Mouse (Mus musculus) heart, postnatal 14 days (tissue): ENCODE data around the gene Usp27x. TPM values are rescaled to one million over a fixed set of nuclear protein-coding genes. Genes with fewer than 3 reads are reported as not detected.

Experiments used
- DNase-seq, 2 experiments: peaks; one replicate each; pipeline ENCODE4 v3.0.0; 2021 to 2022
- intact Hi-C: fragments of 180-260 bp; cut with DNase I; formaldehyde crosslinking; loops from one replicate; pipeline ENCODE4 v1.15.1; 2025
- long read RNA-seq, 2 experiments: library from polyadenylated mRNA; stranded (forward); transcript quantifications; one replicate each; pipeline ENCODE4 v2.0.0; 2021
- total RNA-seq, 2 experiments: library from RNA; stranded (reverse); gene quantifications; 2 replicates each; pipeline ENCODE4 v1.2.3; 2021

The Usp27x gene
- total RNA-seq, result under 1 TPM; 0.53 to 0.95 TPM
- long read RNA-seq, experiment 1, result 0 reads
- long read RNA-seq, experiment 2, partial matches to known transcripts, result 0 of 1 reads
- long read RNA-seq, experiment 2, other reads (novel, unspliced or antisense), result 0 of 1 reads

DNA sequence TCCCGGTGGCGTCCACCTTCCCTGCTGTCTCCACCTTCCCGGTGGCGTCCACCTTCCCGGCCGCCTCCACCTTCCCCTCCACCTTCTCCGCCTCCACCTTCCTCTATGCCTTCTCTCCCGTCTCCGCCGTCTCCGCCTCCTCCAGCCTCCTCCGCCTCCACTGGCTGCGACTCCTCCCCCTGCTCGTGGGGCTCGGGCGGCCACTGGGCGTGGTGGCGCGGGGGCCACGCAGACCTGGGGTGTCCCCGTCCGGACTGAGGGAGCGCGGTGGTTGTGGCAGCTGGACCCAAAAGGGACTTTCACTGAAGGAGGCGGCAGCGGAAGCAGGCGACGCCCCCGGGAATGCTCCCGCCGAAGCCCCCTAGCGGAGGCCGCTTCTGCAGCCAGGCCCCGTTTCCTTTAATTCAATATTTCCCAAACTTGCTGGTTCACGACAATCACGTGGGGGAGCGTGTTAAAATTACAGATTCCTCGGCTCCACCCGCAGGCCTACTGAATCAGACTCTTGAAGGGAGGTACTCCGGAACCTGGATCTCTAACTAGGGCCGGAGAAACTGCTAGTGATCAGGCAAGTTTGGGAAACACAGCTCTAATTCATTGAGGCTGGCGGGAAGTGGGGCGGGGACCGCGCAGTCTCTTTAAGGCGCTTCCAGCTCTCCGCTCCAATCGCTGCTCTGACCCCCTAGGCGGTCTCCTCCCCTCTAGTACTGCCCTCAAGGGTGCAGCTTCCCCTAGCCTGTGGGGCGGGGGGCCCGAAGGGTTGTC is at the start of gene Usp27x:
Usp27x (minus strand) TSS at position 115 of the 765 bp plus-strand sequence.
- peak; percentile 69 to 71 for DNase-seq
- intact Hi-C loops, result no loop called here

DNA sequence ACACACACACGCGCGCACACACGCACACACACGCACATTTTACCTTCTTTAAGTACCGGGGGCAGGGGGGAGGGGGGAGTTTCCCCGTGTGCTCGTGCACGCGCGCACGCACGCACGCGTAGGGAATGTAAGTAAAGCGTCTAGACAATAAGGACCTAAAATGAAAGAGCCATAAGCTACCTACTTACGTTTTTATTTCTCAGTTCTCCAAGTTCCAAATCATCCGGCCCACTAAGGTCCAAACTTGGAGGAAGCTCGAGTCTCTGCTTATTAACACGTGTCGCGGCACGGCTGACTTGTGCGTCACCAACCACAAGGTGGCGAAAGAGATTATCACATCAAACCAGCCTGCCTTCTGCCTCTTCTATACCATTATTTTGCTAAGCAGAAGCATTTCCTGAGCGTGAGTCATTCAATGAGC is 47.1 kb upstream of the Usp27x start:
- peak; percentile 55 to 70 for DNase-seq
- intact Hi-C loops, result loop anchor here (2.0 to 5.0 kb wide), 2 partner anchors 40 to 224 kb away; no protein-coding TSS in a partner anchor

DNA sequence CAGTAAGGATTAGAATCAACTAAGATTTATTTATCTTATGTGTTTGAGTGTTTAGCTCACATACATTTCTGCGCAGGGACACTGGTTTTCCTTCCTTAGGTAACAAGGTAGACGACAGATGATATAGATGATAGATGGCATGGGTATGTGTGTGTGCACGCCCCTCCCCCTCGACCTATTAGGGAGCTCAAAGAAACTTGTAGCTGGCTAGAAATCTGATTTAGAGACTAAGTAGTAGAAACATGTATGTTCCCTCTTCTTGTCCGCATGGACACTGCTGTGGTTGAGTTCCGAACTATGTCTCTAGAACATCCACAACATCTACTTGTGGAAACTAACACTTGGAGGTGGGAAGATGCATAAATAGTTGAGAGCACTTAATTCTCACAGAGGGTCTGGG is 46.5 kb upstream of the Usp27x start:
- no peak for DNase-seq
- intact Hi-C loops, result loop anchor here (2.0 to 5.0 kb wide), 2 partner anchors 40 to 225 kb away; no protein-coding TSS in a partner anchor

DNA sequence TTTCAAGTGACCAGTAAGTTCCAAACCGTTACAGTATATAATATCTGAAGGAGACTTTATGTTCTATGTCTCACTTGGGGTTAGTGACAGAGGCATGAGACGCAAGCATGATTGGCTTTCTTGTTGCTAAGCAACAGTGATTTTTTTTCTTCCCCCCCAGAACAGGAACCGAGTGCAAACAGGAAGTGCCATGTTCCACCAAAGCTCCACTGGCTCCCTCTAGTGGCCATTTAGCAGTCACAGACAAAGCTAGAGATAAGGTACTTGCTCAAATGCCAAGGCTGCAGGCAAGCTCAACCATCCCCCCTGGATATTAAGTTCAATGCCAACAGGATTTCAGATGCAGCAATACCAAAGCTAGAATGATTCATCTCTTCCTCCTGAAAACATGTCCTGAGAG is 45.4 kb upstream of the Usp27x start:
- intact Hi-C loops, result loop anchor here (1.0 to 5.0 kb wide), 2 partner anchors 39 to 99 kb away; no protein-coding TSS in a partner anchor
- peak; percentile 48 to 77 for DNase-seq

DNA sequence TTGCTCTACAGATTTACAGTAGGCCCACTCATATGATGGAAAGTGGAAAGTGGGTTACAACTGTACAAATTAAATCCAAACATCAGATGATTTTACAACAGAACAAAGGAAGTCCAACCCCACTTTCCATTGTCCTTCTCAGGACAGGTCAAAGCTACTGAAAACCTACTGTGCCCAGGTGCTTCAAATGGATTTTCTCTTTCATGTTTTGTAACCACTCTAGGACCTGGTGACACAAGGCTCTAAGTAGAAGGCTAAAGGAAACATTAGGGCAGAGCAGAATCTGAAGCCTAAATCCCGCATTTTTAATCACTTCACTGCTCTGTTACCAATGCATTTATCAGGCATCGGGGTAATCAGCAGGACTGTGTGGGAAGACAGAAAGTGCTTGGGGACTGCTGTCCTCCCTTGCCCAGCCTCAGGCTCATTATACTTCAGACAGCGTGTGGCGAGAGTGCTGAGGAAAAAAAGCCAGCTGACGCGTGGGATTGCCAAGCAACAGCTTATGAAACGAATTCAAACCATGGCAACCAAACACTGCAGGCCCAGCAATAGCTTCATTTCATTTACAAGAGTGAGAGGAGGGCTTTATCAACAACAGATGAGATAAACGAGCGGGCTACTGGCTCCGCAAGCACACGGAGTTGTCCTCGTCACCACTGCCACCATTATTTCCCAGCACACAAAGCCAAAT is 40.7 kb upstream of the Usp27x start:
- DNase-seq, result peak; percentile 29 to 53
- intact Hi-C loops, result loop anchor here (10.0 kb wide), 1 partner anchor 492 kb away; no protein-coding TSS in a partner anchor

DNA sequence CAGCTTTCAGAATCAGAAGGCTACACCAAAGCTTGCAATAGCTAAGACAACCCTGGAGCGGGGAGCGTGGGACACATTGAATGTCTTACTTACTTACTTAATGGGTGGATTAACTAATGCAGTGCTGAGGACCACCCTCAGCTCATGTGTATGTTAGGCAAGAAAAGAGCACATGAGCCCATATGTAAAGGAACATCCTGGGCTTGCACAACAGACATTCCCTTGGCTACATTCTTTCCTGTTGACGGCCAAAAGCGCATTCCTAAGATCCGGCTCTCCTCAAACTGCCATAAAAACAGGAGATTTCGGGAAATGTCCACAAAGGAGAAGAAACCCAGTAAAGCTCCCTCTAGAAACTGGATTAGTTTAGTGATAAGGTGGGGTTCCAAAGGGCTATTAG is 39.7 kb upstream of the Usp27x start:
- DNase-seq, result no peak
- intact Hi-C loops, result loop anchor here (10.0 kb wide), 1 partner anchor 491 kb away; no protein-coding TSS in a partner anchor

DNA sequence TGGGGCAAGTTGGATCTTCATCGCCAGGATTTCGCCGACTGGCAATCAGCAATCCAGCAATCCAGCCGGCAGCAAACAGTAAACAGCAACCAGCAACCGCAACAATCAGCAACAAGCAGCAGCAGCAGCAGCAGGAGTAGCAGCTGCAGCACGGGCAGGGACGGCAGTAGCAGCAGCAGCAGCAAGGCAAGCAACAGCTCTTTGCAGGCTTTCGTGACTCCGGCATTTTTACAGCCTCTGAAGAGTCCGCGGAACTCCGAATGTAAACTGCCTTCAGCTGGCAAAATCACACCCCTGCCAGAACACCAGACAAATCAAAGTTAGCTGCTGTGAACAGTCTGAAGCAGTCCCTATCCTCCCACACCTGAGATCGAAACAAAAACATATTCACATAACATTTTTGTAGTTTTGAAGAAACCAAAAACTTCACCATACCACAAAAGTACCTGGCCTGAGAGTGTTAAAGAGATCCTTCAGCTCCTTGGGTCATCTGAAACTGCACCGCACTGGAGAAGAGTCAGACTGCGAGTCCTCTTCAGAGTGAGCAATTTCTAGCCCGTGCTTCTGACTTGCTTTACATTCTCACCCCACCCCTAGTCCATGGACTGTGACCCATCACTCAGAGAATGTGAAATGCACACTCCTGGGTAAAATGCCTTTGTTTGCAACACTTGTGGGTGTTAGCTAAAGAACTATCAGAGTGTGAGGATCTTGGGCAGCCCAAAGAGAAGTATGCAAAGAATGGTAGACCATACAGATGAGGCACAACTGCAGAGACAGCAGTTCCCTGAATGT is 36.8 kb upstream of the Usp27x start:
- intact Hi-C loops, result loop anchor here (10.0 kb wide), 1 partner anchor 488 kb away; no protein-coding TSS in a partner anchor
- no peak for DNase-seq

DNA sequence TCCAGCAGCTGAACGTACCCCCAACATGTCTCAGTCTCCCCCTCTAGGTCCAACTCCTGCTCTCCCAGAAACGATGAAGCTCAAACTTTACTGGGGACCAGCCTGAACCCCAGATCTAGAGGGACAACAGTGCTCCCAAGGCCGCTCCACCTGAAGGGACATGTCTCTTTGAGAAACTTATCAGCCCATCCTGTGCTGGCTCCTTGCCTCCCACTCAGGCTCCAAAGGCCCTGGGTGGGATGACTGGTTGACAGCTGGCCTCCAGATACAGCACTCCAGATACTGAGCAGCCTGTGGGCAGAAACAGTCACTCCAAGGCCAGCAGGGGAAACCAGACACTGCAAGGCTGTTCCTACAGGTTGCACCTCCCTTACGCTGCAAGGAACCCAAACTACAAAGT is 956 bp upstream of the Usp27x start:
- intact Hi-C loops, result no loop called here
- DNase-seq, result no peak

DNA sequence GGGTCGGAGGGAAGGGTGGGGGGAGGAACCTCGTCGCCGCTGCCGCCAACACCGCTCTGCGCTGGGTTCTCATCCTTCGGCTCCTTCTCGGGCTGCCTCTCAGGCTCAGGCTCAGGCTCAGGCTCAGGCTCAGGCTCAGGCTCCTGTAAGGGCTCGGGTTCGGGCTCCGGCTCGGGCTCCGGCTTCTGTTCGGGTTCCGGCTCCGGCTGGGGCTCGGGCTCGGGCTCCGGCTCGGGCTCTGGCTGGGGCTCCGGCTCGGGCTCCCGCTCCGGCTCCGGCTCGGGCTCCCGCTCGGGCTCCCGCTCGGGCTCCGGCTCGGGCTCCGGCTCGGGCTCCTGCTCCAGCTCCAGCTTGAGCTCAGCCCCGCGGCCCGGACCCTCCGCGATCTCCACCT is 311 bp downstream of the Usp27x start:
- intact Hi-C loops, result no loop called here
- DNase-seq, result no peak

DNA sequence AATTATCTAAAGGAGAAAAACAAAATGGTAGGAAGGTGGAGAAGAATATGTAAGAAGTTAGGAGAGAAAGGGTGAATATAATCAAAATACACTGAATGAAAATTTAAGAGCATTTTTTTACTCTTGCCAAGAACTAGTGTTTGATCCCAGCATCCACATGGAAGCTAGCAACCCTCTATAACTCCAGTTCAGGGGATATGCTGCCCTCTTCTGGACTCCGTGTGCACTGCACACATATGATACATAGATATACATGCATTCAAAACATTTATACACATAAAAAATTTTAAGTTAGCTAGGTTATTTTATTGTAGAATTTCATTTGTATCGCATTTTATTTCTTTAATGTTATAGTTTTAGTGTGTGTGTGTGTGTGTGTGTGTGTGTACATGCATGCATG is 50.2 kb downstream of the Usp27x start:
- intact Hi-C loops, result loop anchor here (10.0 kb wide), 1 partner anchor 369 kb away; the partner anchor contains the start of gene Gpkow
- no peak for DNase-seq

DNA sequence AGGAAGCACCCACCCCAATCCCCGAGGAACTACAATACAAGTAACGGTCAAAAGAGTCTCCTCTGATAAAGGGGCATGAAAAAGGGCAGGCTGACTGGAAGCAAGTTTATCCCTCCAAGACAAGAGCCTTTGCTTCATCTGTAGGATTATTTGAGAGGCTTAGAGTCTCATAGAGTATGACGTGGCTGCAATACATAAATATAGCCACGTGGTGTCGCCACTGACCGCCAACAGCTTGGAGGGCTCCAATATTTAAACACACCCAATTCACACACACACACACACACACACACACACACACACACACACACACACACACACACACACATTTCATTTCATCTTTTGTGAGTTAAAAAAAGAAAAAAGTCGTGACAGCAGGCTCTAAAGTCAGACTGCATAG is 53.3 kb downstream of the Usp27x start:
- intact Hi-C loops, result loop anchor here (1.0 to 10.0 kb wide), 2 partner anchors 99 to 373 kb away; partner anchors contain the start of gene Gpkow
- peak; percentile 50 to 74 for DNase-seq

Other genes starting within 250 kb of the Usp27x start
- 1 to 10 TPM; 4.5 to 6.1 TPM for gene Clcn5, start 56.5 kb downstream of the Usp27x start, total RNA-seq
- under 1 TPM in 1 of 2 experiments, not detected in 1; 0.05 TPM for gene Foxp3, start 197.8 kb upstream of the Usp27x start, total RNA-seq
- 1 to 10 TPM; 2.3 to 2.6 TPM for gene Ppp1r3f, start 198.5 kb upstream of the Usp27x start, total RNA-seq
- 10 to 100 TPM; 11.5 to 12.4 TPM for gene Ccdc22, start 229.7 kb upstream of the Usp27x start, total RNA-seq
- gene Cacna1f, start 231.3 kb upstream of the Usp27x start, total RNA-seq, result not detected